Mouse (Mus musculus) E14TG2a.4 (cell line): Measurements from ENCODE around the gene Prkce.

Experiments used
- CTCF ChIP-seq: conservative IDR thresholded peaks from 2 replicates; pipeline ENCODE4 v1.5.1; 2014; ENCODE audit warnings: low read length
- POU5F1 ChIP-seq: IDR thresholded peaks from 2 replicates; pipeline ENCODE4 v1.6.1; 2014; ENCODE audit warnings: low read length, borderline replicate concordance

GRCm38 (mm10) chr17:86637311-86637710 lies 469.7 kb downstream of the Prkce start:
- TF ChIP-seq CTCF (no peak), POU5F1 (no peak)
